Mouse (Mus musculus): Measurements from ENCODE around the gene Tomm34.

Gene Tomm34

DNA sequence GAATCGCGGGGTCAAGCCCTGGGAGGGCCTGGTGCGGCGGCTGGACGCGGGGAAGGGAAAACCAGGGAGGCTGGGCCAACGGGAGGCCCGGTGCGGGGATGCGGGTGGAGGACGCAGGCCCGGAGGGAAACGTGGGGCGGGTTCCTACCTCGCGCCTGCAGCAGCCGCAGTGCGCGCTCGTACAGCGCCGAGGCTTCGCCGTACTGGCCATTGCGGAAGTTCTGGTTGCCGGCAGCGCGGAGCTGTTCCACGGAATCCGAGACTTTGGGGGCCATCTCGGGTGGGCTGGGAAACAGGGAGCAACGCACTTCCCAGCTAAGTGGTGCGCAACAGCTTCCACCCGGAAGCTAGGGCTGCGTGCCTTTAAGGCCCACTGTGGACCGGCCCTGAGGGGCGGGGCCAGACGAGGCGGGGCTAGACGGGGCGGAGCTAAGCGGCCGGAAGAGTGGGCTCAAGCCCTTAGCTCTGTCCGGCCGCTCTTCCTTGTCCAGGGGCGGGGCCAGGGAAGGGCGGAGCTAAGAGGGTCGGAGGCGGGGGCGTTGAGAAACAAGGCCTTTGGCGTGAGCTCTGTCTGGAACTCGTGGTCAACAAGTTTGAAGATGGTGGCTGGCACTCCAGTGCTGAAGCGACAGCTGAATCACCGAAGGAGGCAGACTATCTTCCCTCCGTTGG lies at the start of gene Tomm34:
TSS of gene Tomm34 (minus strand) at position 405 of the 672 bp plus-strand sequence.
- in situ Hi-C loops (cut with MboI, MseI) = no loop called here

DNA sequence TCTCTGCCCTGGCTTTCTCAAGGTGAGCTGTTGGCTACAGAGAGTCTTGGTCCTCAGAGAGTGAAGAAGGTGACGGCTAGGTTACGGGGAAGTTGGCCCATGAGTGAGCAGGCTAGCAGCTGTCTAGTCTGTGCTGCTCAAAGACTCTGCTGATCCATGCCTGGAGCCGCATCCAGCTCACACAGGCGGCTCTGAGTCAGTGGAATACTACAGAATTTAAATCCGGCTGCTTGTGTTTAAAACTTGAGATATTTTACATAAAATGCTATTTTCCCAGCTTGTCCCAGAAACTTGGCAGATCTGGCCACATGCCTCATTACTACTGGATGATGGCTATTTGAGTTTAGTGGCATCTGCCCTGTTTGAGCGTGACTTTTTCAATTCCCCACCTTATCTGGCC lies 48.5 kb upstream of the Tomm34 start:
- in situ Hi-C loops (cut with MboI, MseI) = loop anchor here in 1 of 2 experiments (5.0 kb wide), 1 partner anchor 38 kb away; no protein-coding TSS in a partner anchor

DNA sequence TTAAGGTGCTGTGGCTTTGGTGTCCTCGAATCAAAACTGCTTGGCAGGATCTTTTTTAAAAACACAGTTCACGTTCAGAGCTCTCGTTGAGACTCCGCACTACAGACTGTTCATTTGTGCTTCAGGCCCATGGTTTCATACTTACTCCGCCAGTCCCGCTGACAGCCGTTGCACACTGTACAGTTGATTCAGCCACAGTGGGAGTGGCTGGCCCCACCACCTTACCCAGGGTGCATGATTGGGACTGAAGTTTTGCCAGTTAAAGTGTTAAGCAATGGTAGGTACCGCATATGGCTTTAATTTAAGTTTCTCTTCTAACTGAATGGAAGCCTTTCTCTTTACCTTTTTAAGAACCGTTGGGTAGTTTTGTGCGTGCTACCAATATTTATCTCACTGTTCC lies 44.6 kb upstream of the Tomm34 start:
- in situ Hi-C loops (cut with MboI, MseI) = loop anchor here in 1 of 2 experiments (5.0 kb wide), 1 partner anchor 42 kb away; no protein-coding TSS in a partner anchor

DNA sequence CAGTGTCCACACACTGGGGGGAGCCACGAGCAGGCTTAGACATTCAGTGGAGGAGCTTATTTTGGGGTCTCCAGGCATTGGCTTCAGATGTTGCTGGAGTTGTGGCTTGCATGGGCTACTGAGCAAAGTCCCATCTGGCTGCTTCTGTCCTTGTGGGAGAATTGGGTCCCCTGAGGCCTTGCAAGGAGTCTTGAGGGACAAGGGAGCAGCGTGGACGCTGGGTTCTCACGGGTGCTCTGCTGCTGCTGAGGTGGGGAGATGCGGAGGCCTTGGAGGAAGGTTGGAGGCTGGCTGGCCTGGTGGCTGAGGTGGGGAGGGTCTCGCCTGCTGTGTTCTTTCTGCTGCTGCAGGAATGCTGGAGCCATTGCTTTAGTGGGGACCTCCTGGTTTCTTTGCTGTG lies 43.1 kb upstream of the Tomm34 start:
- in situ Hi-C loops (cut with MboI, MseI) = no loop called here

DNA sequence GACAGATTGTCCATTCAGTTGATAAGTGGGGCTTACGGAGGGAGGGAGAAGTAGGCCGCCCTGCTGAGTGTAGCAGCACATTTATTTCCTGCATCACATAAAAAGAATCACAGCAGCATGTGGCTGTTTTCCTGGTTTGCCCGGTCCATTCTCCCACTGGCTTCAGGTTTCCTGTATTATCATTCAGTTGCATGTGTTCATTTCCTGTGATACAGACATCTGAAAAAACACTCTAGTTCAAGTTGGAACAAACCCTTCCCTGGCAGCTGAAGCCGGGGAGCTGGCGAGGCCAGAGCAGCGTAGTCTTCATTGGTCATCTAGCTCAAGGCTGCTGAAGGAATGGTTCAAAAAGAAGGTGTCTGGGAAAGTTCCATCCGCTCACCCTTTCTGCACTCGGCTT lies 40.6 kb upstream of the Tomm34 start:
- in situ Hi-C loops (cut with MboI, MseI) = no loop called here

DNA sequence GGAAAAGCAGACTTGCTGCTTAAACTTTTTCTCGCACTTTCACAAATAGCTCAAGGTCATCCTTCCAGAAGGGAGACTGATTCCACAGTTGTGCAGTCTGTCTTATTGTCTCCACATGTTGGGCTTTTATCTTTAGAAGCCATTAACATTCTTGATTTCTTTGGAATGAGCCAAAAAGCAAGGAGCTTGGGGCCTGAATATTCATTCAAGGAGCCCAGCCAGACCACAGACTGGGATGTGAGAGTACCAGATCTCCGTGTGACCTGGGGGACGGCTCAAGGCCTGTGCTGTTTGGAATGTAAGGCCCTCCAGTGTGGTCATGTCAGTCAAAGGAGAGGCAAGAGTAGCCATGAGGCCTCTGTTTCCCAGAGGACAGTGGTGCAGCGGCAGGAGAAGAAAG lies 37.5 kb upstream of the Tomm34 start:
- in situ Hi-C loops (cut with MboI, MseI) = no loop called here

DNA sequence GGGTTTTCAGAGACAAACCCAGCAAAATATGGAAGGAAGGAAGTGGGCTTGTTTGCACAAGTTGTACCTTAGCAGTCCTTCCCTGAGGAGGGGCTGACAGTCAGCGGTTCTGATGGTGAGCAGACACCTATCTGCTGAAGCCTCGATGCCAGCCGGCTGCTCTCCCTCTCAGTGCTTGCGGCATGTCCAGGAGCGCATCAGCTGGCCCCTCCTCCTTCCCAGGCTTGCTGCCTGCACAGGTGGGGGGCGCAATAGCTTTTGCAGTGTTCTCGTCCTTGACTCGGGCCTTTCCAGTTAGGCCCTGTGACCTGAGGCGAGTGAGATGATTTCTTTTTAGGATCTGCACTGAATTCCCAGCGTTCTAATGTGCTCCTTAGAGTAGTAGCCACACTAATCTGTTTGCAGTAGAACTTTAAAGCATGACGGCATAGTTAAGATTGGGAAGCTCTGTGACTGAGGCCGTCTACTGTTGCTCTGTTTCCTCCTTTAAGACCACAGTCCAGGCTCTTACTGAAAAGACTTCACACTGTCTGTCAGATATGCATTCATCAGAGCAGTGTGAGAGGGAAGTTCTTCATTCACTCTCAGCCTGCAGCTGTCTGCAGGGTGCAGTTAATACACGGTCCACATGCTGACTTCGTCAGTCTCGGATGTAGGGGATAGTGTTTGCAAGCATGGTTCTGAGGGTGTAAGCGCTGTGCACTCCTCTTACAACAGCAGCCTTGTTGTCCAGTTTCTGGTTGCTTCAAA lies 36.3 kb upstream of the Tomm34 start:
- in situ Hi-C loops (cut with MboI, MseI) = no loop called here

DNA sequence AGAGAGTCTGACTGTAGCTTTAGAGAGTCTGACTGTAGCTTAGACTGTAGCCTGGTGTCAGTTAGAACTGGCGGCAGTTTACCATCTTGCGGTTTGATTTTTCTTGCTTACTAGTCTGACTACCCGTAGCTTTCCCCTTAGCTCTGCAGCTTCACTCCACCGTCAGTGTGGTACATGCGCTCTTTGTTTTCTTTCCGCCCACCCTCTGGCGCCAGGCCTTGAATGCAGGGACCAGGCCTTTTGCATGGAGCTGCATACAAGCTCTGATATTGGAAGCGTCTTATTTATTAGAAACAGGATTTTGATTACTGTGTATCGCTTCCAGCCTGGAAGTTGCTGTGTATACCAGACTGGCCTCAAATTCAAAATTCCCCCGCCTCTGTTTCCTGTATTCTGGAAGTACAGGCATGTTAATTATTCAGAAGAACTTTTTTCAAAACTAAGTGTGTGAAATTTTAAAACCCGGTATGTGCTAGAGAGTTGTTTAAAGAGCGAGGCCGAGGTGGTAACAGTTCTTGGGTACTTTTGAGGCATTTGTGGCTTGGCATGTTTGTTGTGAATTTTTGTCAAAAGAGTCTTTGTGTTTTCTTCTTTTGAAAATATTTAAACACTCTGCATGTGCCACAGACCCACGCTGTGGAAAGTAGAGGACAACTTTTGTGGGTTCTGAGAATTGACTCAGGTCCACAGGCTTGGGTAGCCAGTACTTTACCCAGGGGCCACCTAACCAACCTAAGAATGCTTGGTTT lies 35.5 kb upstream of the Tomm34 start:
- in situ Hi-C loops (cut with MboI, MseI) = no loop called here

DNA sequence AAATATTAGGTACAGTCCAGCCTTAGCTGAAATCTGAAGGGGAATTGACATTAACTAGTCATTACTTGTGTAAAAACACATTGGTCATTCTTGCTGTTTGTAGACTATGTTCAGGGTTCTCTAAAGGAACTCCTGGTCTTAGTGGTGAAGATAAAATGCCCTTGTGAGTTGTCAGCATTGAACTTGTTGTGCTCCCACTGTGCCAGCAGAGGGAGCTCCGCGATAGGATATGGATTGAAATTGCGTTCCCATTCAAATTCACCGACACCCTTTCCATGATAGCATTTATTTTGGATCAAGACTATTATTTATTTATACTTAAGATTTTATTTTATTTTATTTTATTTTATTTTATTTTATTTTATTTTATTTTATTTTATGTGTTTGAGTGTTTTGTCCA lies 32.5 kb upstream of the Tomm34 start:
- in situ Hi-C loops (cut with MboI, MseI) = no loop called here

DNA sequence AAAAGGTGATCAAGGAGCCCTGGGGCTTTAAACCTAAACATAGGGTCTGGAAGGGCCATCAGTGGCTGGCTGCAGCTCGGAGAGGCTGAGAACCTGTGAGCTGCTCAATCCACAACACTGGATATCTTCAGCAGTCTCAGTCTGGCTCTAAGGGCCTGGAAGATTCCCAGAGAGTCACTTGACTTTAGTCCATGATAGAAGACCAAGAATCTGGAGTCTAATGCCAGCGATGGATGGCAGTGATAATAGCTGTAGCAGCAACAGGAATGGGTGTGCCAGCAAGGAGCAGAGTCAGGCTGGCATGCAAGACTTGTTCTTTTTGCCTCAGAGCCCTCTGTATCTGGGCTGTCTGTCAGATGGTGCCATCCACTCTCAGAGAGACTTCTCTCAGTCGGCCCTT lies 31.4 kb upstream of the Tomm34 start:
- in situ Hi-C loops (cut with MboI, MseI) = no loop called here

DNA sequence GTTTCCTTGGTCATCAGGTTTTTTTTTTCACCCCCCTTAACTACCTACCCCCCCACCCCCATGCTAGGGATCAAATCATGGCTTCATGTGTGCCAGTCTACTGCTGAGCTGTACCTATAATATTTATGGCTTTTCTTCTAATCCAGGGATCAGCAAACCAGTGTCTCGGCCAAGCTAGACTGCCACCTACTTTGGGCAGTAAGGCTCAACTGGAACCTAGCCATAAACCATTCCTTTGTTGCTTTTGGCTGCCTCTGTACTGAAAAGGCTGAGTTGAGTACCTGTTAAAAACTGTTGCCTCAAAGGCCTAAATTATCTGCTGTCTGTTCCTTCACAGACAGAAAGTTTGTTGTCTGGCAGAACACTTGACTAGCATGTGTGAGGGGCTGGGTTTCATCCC lies 31.0 kb upstream of the Tomm34 start:
- in situ Hi-C loops (cut with MboI, MseI) = no loop called here

DNA sequence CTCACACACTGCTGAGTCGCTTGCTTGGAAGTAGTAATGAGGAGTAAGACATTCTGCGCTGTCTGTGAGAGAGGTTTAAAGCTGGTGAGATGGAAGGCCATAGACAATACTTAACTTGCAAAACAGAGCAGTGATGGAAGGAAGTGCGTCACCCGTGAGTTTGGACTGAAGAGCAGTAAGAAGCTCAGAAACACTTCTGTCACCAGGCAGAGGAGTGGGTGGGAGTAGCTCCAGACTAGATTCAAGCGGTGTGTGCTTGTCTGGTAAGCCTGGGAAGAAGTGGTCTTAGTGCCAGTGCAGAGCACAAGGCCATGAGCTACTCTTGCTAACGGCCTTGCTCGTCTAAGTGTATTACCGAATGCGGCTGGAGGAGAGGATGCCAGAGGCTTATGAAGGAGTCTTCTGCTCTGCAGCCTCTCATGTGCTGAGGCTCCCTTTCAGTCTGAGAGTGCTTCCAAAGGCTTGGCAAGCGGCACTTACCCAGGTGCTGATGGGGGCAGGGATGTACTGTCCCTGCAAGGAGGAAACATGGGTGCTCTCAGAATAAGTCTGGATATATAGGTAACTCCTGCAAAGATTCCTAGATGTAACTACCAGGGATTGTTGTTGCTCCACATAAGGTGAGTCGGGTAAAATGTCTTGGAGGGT lies 27.8 kb upstream of the Tomm34 start:
- in situ Hi-C loops (cut with MboI, MseI) = loop anchor here (25.0 kb wide), 3 partner anchors 664 to 1939 kb away; partner anchors contain the start of genes Ncoa3 (in 1 of the 2) and Ube2c (in 1 of the 2)

DNA sequence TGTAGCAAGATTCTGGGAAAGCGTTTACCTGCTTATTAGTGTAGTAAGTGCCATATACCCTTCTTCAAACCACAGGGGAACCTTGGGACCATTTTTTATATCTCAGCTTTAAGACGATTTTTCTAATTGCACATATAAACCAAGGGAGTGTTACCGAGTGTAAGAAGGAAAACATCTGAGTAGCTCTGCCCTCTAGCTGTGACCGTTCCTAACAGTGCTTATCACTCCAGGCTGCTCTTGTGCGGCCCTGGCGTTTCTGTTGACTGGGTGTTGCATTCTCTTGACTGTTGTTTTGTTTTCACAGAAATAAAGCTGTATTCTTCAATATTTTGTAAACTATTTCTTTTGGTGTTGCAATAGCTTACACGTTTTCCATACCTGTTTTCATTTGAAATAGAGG lies 23.2 kb upstream of the Tomm34 start:
- in situ Hi-C loops (cut with MboI, MseI) = loop anchor here (25.0 kb wide), 3 partner anchors 668 to 1943 kb away; partner anchors contain the start of genes Ncoa3 (in 1 of the 2) and Ube2c (in 1 of the 2)

DNA sequence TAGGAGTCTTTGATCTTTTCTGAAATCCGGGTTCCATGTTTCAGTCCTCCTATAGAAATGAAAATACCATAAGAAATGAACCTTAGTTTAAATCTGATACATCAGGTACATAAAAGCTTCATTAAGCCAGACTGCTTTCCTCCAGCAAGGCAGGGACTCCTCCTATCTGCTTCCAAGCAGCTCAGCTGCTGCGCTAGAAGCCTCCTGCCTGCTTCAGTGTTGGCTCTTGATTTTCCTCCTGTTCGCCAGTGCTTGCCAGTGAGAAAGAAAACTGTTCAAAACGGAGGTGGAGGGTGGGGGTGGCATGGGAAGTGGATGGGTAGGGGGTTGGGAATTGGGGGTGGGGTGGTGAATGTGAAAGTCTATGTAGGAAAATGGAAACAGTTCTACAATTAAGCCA lies 18.5 kb upstream of the Tomm34 start:
- in situ Hi-C loops (cut with MboI, MseI) = loop anchor here (25.0 kb wide), 3 partner anchors 673 to 1948 kb away; partner anchors contain the start of genes Ncoa3 (in 1 of the 2) and Ube2c (in 1 of the 2)

DNA sequence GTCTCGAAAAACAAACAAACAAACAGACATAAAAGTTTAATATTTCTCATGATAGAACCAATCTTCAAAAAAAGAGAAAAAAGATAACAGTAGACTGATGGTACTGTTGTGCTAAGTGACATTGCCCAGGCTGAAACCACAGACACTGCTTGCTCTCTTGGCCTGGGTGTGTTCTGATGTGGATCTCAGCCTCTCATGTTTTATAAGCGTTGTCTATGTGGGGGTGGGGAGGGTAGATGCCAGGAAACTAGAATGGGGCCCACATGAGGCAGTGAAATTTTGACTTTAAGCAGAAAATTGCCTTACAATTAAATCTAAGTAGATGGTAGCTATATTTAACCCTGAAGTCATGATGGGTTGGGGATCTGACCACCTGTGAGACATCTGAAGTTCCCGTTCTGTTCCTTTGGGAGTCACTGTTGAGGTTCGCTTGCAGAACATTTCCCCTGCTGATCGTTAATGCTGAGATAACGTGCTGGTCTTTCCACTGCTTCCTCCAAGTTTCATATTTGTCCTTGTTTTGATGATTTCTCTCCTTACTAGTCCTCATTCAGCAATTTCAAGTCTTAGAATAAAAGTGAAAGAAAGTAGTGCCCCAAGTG lies 16.5 kb upstream of the Tomm34 start:
- in situ Hi-C loops (cut with MboI, MseI) = loop anchor here (25.0 kb wide), 3 partner anchors 675 to 1950 kb away; partner anchors contain the start of genes Ncoa3 (in 1 of the 2) and Ube2c (in 1 of the 2)

DNA sequence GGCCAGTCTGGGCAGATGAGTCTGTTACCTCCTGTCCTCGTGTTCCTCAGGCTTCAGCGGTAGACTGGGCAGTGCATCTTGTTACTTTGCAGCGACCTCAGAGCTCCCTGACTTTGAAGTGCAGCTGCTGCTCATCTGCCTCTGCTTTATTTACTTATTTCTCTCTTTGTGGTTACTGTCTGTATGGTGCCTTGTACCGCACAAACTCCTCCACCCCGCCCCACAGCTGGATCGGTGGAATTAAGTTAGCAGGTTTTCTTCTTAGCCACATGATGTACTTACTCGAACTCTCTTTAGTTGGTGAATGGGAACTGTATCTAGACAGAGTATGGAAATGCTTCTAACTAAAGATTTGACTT lies 13.4 kb upstream of the Tomm34 start:
- in situ Hi-C loops (cut with MboI, MseI) = loop anchor here (25.0 kb wide), 3 partner anchors 678 to 1953 kb away; partner anchors contain the start of genes Ncoa3 (in 1 of the 2) and Ube2c (in 1 of the 2)

DNA sequence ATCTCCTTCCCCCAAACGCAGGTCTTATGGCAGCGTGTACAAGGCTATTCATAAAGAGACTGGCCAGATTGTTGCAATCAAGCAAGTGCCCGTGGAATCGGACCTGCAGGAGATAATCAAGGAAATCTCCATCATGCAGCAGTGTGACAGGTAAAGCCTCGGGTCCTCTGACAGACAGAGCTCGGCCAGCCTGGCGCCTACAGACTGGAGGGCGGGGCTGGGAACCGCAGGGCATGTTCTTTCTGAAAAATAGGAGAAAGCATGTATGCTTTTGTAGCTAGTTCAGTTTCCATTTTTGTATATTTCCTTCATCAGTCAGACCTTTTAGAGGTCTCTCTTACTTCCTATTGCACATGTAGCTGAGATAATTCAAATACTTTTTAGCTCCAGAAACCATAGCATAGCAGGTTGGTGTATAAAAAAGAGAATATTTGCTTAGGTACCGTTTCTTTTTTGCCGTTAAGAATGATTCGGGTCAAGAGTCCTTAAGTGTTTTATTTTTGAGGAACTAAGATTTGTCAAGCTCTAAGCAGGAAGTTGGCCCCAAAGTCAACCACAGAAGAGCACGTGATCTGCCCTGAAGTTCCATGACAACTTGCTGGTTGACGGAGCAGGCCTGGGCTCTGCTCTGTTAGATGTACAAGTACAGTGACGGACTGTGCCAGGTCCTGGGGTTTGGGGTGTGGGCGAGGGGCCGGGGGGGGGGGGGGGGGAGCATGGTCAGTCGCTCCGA lies 12.8 kb upstream of the Tomm34 start:
- in situ Hi-C loops (cut with MboI, MseI) = loop anchor here (25.0 kb wide), 3 partner anchors 679 to 1954 kb away; partner anchors contain the start of genes Ncoa3 (in 1 of the 2) and Ube2c (in 1 of the 2)

DNA sequence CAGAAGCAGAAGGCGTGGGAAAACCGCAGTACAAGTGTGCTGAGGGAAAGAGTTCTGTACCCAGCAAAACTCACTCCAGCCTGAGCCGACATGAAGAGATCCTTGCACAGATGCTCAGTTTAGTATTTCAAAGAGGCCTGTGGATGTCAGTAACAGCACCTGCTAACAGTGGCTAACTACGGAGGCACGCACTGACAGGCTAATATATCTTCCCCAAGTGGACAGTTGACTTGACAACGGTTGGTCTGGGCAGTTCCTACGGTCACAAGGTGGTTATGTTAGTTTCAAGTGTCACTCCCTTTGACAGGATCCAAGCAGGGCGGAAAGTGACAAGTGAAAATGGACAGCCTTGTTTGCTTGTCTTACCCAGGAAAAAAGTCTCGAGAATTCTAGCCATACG lies 11.2 kb upstream of the Tomm34 start:
- in situ Hi-C loops (cut with MboI, MseI) = loop anchor here (25.0 kb wide), 3 partner anchors 680 to 1955 kb away; partner anchors contain the start of genes Ncoa3 (in 1 of the 2) and Ube2c (in 1 of the 2)

DNA sequence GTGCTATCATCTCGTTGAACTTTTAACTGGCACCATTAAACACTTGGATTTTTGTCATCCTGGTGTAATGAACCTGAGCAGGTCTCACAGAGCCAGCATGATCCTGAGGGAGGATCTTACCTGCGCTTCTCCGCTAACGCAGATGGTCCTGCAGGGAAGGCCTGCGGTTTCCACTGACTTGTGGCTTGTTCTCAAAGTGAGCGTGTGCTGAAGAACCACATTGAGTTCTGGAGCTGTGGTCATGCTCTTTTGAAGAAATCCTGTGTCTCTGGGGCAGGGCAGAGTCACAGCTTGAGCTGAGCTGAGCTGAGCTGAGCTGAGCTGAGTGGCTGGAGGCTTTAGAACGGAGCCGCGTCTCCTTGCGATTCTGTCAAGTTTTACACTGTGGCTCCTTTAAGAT lies 10.6 kb upstream of the Tomm34 start:
- in situ Hi-C loops (cut with MboI, MseI) = loop anchor here (25.0 kb wide), 3 partner anchors 681 to 1956 kb away; partner anchors contain the start of genes Ncoa3 (in 1 of the 2) and Ube2c (in 1 of the 2)

DNA sequence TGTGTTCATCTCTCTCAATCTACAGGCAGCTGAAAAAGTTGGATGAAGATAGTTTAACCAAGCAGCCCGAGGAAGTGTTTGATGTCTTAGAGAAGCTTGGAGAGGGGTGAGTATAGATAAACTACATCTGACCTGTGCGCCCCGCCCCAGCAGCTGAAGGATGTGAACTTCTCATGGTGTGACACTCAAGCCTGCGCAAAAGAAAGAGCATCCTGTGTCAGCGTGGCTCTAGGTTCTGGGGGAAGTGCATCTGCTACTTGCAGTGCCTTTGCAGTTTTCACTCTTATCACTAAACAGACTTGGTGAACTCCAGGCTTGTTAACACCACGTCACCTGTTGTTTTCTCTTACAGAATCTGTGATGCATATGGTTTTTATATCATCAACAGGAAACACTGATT lies 8.5 kb upstream of the Tomm34 start:
- in situ Hi-C loops (cut with MboI, MseI) = loop anchor here (25.0 kb wide), 3 partner anchors 683 to 1958 kb away; partner anchors contain the start of genes Ncoa3 (in 1 of the 2) and Ube2c (in 1 of the 2)

Measured in T-helper 17 cell (primary cell).